Mouse (Mus musculus) right cerebral cortex, postnatal 4 days (tissue): Measurements from ENCODE around the gene Adamtsl1.

Source experiments
- DNase-seq: peaks from one replicate; pipeline ENCODE4 v3.0.0-alpha.2; 2022

Gene Adamtsl1

GRCm38 (mm10) chr4:85513792-85514191, at the start of gene Adamtsl1:
TSS of gene Adamtsl1 (plus strand) at chr4:85514172.
- DNase-seq = peak; percentile 2

- no peak for DNase-seq
Measured at GRCm38 (mm10) chr4:85483586-85483985, 30.4 kb upstream of the Adamtsl1 start.

GRCm38 (mm10) chr4:85486316-85486946, 27.5 kb upstream of the Adamtsl1 start:
- peak; percentile 6 for DNase-seq

- no peak for DNase-seq
Measured at GRCm38 (mm10) chr4:85505718-85506117, 8.3 kb upstream of the Adamtsl1 start.

GRCm38 (mm10) chr4:85506976-85507375, 7.0 kb upstream of the Adamtsl1 start:
- no peak for DNase-seq

- DNase-seq = no peak
Measured at GRCm38 (mm10) chr4:85507491-85507890, 6.5 kb upstream of the Adamtsl1 start.

- DNase-seq = peak; percentile 3
Measured at GRCm38 (mm10) chr4:85513288-85513687, 684 bp upstream of the Adamtsl1 start.

- DNase-seq = peak; percentile 39
Measured at GRCm38 (mm10) chr4:85514205-85514681, 271 bp downstream of the Adamtsl1 start.

- DNase-seq = no peak
Measured at GRCm38 (mm10) chr4:85526966-85527566, 13.1 kb downstream of the Adamtsl1 start.

- no peak for DNase-seq
Measured at GRCm38 (mm10) chr4:85529852-85530251, 15.9 kb downstream of the Adamtsl1 start.

GRCm38 (mm10) chr4:85539677-85540076, 25.7 kb downstream of the Adamtsl1 start:
- DNase-seq = no peak

GRCm38 (mm10) chr4:85543221-85543620, 29.2 kb downstream of the Adamtsl1 start:
- no peak for DNase-seq

GRCm38 (mm10) chr4:85554696-85555095, 40.7 kb downstream of the Adamtsl1 start:
- no peak for DNase-seq

GRCm38 (mm10) chr4:85559753-85560152, 45.8 kb downstream of the Adamtsl1 start:
- DNase-seq = no peak

- no peak for DNase-seq
Measured at GRCm38 (mm10) chr4:85585426-85585825, 71.5 kb downstream of the Adamtsl1 start.

GRCm38 (mm10) chr4:85588928-85589327, 75.0 kb downstream of the Adamtsl1 start:
- no peak for DNase-seq

GRCm38 (mm10) chr4:85591037-85591436, 77.1 kb downstream of the Adamtsl1 start:
- DNase-seq = no peak

- DNase-seq = no peak
Measured at GRCm38 (mm10) chr4:85594159-85594558, 80.2 kb downstream of the Adamtsl1 start.

GRCm38 (mm10) chr4:85613331-85613730, 99.4 kb downstream of the Adamtsl1 start:
- no peak for DNase-seq

- DNase-seq = no peak
Measured at GRCm38 (mm10) chr4:85618746-85619145, 104.8 kb downstream of the Adamtsl1 start.

- no peak for DNase-seq
Measured at GRCm38 (mm10) chr4:85619261-85619660, 105.3 kb downstream of the Adamtsl1 start.

GRCm38 (mm10) chr4:85629381-85629780, 115.4 kb downstream of the Adamtsl1 start:
- DNase-seq = no peak

- no peak for DNase-seq
Measured at GRCm38 (mm10) chr4:85669271-85669670, 155.3 kb downstream of the Adamtsl1 start.

GRCm38 (mm10) chr4:85669735-85670134, 155.8 kb downstream of the Adamtsl1 start:
- DNase-seq = no peak

GRCm38 (mm10) chr4:85672290-85672689, 158.3 kb downstream of the Adamtsl1 start:
- DNase-seq = no peak
